Mouse (Mus musculus) brain, embryonic 14.5 days (tissue): ENCODE measurements around the gene Fam210b. TPM values are rescaled to one million over a fixed set of nuclear protein-coding genes. Genes with fewer than 3 reads are reported as not detected.

ENCODE experiments used
- DNase-seq: peaks from one replicate; pipeline ENCODE4 v3.0.0-alpha.2; 2011; ENCODE audit warnings: low read depth
- CTCF ChIP-seq: fragments of 200-500 bp; IDR thresholded peaks from 2 replicates; pipeline ENCODE4 v1.5.1; 2012; ENCODE audit warnings: inconsistent platforms, mild to moderate bottlenecking, moderate library complexity, borderline replicate concordance; ENCODE audit not compliant: insufficient read depth, insufficient read length; ENCODE audit errors: extremely low read depth
- POLR2A ChIP-seq: fragments of 200-500 bp; IDR thresholded peaks from 2 replicates; pipeline ENCODE4 v1.6.1; 2012; ENCODE audit warnings: mild to moderate bottlenecking, inconsistent platforms, borderline replicate concordance; ENCODE audit not compliant: poor library complexity, insufficient read depth, insufficient read length, severe bottlenecking; ENCODE audit errors: extremely low read depth
- polyA plus RNA-seq: library from polyadenylated mRNA; depleted of rRNA; stranded (reverse); fragments of >200 nt; gene quantifications from 2 replicates; pipeline ENCODE4 v1.2.3, GENCODE M21; 2012; rRNA removed

Fam210b gene
- polyA plus RNA-seq, 1 experiment: 21.6 TPM

GRCm38 (mm10) chr2:172392041-172392521 is 46.7 kb downstream of the Fam210b start:
- DNase-seq: no peak
- TF ChIP-seq CTCF (no peak), POLR2A (no peak)

DNA sequence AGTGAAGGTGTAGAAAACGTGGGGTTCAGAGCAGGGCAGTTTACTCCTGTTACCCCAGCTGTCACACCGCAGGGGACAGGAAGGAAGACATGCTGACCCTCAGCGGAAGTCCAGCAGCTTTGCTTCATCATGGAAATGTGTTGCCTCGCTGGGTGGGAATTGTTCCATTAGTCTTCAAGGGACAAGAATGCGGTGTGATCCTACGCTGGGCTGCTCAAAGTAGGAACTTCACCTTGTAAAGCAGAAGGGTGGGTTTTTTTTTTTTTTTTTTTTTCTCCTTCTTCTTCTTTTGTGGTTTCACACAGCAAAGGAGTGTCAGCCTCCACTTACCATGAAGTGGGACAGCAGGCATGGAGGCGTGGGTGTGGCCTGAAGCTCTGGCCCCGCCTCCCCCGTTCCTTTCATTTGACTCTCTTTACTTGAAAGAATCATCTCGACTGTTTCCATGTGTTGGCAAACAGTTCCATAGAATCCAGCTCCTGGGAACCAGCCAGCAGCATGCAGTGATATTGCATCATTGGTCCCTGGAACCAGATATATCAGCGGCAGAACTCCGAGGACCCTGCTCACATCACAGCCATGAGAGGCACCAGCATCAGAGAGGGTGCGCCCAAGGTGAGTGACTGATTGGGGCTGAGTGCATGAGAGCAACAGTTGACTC is 48.2 kb downstream of the Fam210b start, which contains the start of gene Cass4:
Gene Cass4 (plus strand): TSS at position 404 of the 661 bp plus-strand sequence.
- no peak for DNase-seq
- no peak for TF ChIP-seq POLR2A
- TF ChIP-seq CTCF: no peak

GRCm38 (mm10) chr2:172394052-172394392 is 48.7 kb downstream of the Fam210b start:
- no peak for DNase-seq
- no peak for TF ChIP-seq CTCF

GRCm38 (mm10) chr2:172394671-172395070 is 49.3 kb downstream of the Fam210b start:
- no peak for TF ChIP-seq CTCF
- TF ChIP-seq POLR2A: no peak
- DNase-seq: no peak

- DNase-seq: no peak
- TF ChIP-seq POLR2A (no peak), CTCF (no peak)
Observed at GRCm38 (mm10) chr2:172395961-172396360, 50.6 kb downstream of the Fam210b start.

DNA sequence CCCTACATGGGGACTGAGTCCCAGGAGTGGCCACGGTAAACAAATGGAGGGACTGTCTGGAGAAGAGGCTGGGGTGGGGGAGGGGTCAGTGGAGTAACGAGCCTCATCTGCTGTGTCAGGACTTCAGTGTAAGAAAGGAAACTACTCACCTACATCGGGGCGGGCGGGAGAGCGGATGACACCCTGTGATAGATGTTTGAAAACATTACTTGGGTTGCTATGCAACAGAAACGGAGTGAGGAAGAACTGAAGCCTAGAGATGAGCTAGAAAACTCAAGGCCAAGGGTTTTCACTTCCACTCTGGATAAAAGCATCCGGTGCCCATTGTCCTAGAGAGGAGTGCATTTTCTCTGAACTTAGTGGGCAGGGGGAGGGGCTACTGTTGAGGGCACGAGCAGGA is 54.5 kb downstream of the Fam210b start:
- DNase-seq: peak; percentile 30

GRCm38 (mm10) chr2:172401116-172401825 is 55.9 kb downstream of the Fam210b start:
- no peak for TF ChIP-seq CTCF
- TF ChIP-seq POLR2A: no peak
- no peak for DNase-seq

More for the DNA sequence above, 54.5 kb downstream of the Fam210b start:
- no peak for TF ChIP-seq POLR2A
- TF ChIP-seq CTCF: no peak

DNA sequence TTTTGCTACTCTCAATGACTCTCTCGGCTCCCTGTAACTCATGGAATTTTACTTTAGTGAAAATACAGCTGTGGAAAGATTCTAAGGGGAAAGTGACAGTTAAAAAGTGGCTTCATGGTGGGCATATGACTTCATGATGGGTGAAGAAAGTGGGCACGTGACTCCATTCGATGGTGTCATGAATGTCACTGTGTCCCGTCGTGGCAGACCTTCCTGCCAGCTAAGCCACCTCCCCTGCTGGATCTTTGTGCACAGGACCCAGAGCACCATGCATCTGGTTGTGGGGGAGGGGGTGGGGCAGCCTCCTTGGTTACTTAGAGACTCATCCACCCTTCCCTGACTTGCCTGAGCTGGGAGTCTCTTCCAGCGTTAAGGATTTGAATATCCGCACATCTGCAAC is 58.9 kb downstream of the Fam210b start:
- TF ChIP-seq CTCF (no peak), POLR2A (no peak)
- DNase-seq: no peak

DNA sequence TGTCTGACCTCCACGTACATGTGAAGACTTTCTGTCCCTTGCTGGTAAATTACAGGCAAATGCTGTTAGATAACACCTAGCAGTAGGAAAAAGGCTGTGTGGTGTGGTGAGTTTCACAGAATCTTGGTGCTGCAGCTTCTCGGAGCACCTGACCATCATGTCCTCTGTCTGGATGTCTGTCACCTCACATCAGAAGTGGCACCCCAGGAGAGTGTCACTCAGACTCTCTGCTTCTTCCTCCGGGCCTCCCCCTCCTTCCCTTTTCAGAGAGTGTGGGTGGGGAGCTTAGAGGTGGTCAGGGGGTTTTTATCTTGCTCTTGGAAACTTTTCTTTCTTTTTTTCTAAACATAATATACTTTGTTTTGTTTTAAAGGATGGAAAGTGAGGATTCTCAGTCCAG is 59.6 kb downstream of the Fam210b start:
- TF ChIP-seq CTCF: no peak
- TF ChIP-seq POLR2A: no peak
- DNase-seq: no peak

Other genes with a start within 250 kb of the Fam210b start
- gene Mc3r, start 97.1 kb upstream of the Fam210b start, polyA plus RNA-seq: 0.29 and 0.39 TPM in 2 replicates
- gene Aurka, start 25.0 kb downstream of the Fam210b start, polyA plus RNA-seq: 20.4 and 31.9 TPM in 2 replicates
- 43.2 and 46.1 TPM in 2 replicates for gene Cstf1, start 25.1 kb downstream of the Fam210b start, polyA plus RNA-seq
- 0.06 and 0.11 TPM in 2 replicates for gene Cass4, start 48.2 kb downstream of the Fam210b start, polyA plus RNA-seq
- gene Rtf2, start 95.0 kb downstream of the Fam210b start, polyA plus RNA-seq: 63.3 and 66.5 TPM in 2 replicates
- gene Gcnt7, start 113.0 kb downstream of the Fam210b start, polyA plus RNA-seq: not detected in 2 replicates
- 0.37 and 0.57 TPM in 2 replicates for gene Fam209, start 127.0 kb downstream of the Fam210b start, polyA plus RNA-seq
- 5.2 and 15.7 TPM in 2 replicates for gene Tfap2c, start 204.0 kb downstream of the Fam210b start, polyA plus RNA-seq